Mouse (Mus musculus): ENCODE data around the gene Zfp106. TPM values are rescaled to one million over a fixed set of nuclear protein-coding genes. Genes with fewer than 3 reads are reported as not detected.

Gene Zfp106
- polyA plus RNA-seq, 1 experiment from 2014 or later = 75.0 TPM

- Histone ChIP-seq H3K27ac (ENCODE audit: low read depth, low read length) (no peak overlapping the region; the same call in 1 of the 2 replicates), H3K9me3 (ENCODE audit: control insufficient read depth, low read length) (no peaks in the 10 kb centered on the region), H3K4me2 (no peak overlapping the region), H3K36me3 (ENCODE audit: control insufficient read depth, insufficient read depth, low read length) (peaks cover 9% of the 10 kb centered on the region), H3K9ac (ENCODE audit: low read depth, low read length) (0 out of 2 replicates have a peak overlapping the region, but pooled peaks have one; percentile 8), H3K4me3 (ENCODE audit: low read depth, low read length) (no peak overlapping the region), H3K4me1 (replicated peaks; ENCODE audit: control insufficient read depth, insufficient read depth, low read length) (peaks cover 15% of the 10 kb centered on the region), H3K27me3 (replicated peaks; ENCODE audit: control insufficient read depth, insufficient read depth, low read length) (no peaks in the 10 kb centered on the region)
- no peak for DNase-seq (ENCODE audit: low spot score)
- 45% methylated on average over 17 of the region's 17 CpGs for WGBS
- no peak for ATAC-seq (replicated peaks; ENCODE audit: low FRiP score)
These were observed 62.3 kb downstream of the Zfp106 start for GRCm38 (mm10) chr2:120501136-120501918.

DNA sequence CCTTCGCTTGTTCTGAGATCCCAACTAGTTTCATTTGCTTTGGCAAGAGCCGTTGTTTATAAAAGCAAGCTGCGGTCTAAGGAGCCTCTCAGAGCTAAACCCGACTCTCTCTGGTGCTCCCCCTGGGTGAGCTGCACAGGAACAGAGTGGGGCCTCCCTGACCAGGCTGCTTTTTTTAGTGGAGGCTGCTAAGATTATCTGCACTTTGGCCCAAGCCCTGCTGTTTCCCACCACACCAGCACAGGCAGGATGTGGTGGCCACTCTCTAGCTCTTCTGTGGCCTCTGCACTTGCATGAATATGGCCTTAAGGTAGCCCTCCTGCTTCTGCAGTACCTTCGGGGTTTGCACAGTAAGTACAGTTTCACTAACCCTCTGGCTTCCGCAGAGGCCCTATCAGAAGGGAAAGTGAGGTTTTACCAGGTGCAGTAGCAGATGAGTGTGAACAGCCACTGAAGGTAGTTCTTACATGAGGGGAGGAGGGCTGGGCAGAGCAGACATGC, 63.6 kb downstream of the Zfp106 start:
- peak overlapping the region; percentile 21 for H3K4me2 ChIP-seq
- peak overlapping the region; percentile 62 for H3K27ac ChIP-seq (ENCODE audit: low read depth, low read length)
- H3K27me3 ChIP-seq (replicated peaks; ENCODE audit: control insufficient read depth, insufficient read depth, low read length) = no peaks in the 10 kb centered on the region
- no peak overlapping the region for H3K4me3 ChIP-seq (ENCODE audit: low read depth, low read length)
- ATAC-seq (replicated peaks; ENCODE audit: low FRiP score) = peak; percentile 68
- WGBS = 34% methylated on average over 6 of the region's 6 CpGs
- peaks cover 3% of the 10 kb centered on the region; the same call in 1 of the 2 replicates for H3K36me3 ChIP-seq (ENCODE audit: control insufficient read depth, insufficient read depth, low read length)
- DNase-seq (ENCODE audit: low spot score) = no peak
- H3K9me3 ChIP-seq (ENCODE audit: control insufficient read depth, low read length) = no peaks in the 10 kb centered on the region
- H3K4me1 ChIP-seq (replicated peaks; ENCODE audit: control insufficient read depth, insufficient read depth, low read length) = peaks cover 15% of the 10 kb centered on the region
- peak overlapping the region; percentile 38; the same call in 1 of the 2 replicates for H3K9ac ChIP-seq (ENCODE audit: low read depth, low read length)

DNA sequence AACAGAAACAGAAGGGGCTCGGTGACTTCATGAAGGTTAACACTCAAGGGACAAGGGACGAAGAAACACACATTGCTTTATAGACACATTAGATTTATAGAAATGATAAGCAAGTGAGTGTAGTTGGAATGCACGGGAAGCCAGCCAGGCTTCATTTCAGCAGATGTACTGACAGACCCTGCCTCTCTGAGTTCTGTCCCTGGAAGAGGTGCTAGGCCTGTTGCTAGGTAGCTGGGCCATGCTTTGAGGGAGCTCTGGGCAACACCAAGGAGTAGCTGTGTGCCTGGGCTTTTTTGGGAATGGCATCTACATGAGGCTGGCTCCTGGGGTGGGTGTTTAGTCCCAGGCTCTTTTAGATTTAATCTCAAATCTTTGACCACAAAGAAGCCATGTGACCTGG, 67.1 kb downstream of the Zfp106 start:
- Histone ChIP-seq H3K9me3 (ENCODE audit: control insufficient read depth, low read length) (no peaks in the 10 kb centered on the region), H3K27me3 (replicated peaks; ENCODE audit: control insufficient read depth, insufficient read depth, low read length) (no peaks in the 10 kb centered on the region), H3K4me3 (ENCODE audit: low read depth, low read length) (no peak overlapping the region), H3K36me3 (ENCODE audit: control insufficient read depth, insufficient read depth, low read length) (no peaks in the 10 kb centered on the region), H3K27ac (ENCODE audit: low read depth, low read length) (no peak overlapping the region), H3K9ac (ENCODE audit: low read depth, low read length) (no peak overlapping the region), H3K4me1 (replicated peaks; ENCODE audit: control insufficient read depth, insufficient read depth, low read length) (peaks cover 11% of the 10 kb centered on the region), H3K4me2 (no peak overlapping the region)
- ATAC-seq (replicated peaks; ENCODE audit: low FRiP score) = no peak
- DNase-seq (ENCODE audit: low spot score) = no peak
- WGBS = 80% methylated on average over 3 of the region's 3 CpGs

DNA sequence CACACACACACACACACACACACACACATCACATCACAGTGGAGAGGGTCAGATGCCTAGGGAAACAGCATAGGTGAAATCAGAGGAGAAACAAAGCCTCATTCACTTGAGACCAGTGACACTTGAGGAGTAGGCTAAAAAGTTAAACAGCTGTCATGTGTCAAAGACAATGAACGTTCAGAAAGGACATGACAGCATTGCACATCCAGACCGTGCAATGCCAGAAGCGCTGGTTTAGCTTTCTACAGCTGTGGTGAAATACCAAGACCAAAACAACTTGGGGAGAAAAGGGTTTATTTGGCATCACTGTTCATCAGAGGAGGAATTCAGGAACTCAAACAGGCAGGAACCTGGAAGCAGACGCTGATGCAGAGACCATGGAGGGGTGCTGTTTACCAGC, 70.4 kb downstream of the Zfp106 start:
- Histone ChIP-seq H3K27ac (ENCODE audit: low read depth, low read length) (no peak overlapping the region), H3K27me3 (replicated peaks; ENCODE audit: control insufficient read depth, insufficient read depth, low read length) (no peaks in the 10 kb centered on the region), H3K9ac (ENCODE audit: low read depth, low read length) (no peak overlapping the region), H3K9me3 (ENCODE audit: control insufficient read depth, low read length) (no peaks in the 10 kb centered on the region), H3K4me3 (ENCODE audit: low read depth, low read length) (no peak overlapping the region), H3K36me3 (ENCODE audit: control insufficient read depth, insufficient read depth, low read length) (no peaks in the 10 kb centered on the region), H3K4me1 (replicated peaks; ENCODE audit: control insufficient read depth, insufficient read depth, low read length) (no peaks in the 10 kb centered on the region), H3K4me2 (no peak overlapping the region)
- DNase-seq (ENCODE audit: low spot score) (no peak), ATAC-seq (replicated peaks; ENCODE audit: low FRiP score) (no peak)
- 65% methylated on average over 4 of the region's 4 CpGs for WGBS

DNA sequence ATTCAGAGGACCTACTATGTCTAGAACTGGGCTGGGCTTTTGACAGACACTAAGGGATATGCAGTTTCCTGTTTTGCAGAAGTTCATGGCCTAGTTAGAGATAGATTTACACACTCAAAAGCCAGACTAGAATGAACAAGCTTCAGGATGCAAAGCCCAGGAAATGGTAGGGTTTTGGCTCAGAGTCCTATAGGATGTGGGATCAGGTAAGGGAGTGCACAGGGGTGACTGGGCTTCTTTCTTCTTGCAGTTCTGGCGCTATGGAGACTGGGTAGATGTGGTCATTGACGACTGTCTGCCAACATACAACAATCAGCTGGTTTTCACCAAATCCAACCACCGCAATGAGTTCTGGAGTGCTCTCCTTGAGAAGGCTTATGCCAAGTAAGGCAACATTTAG, 79.4 kb downstream of the Zfp106 start:
- ATAC-seq (replicated peaks; ENCODE audit: low FRiP score) (no peak), DNase-seq (ENCODE audit: low spot score) (no peak)
- Histone ChIP-seq H3K4me1 (replicated peaks; ENCODE audit: control insufficient read depth, insufficient read depth, low read length) (no peaks in the 10 kb centered on the region), H3K27ac (ENCODE audit: low read depth, low read length) (no peak overlapping the region), H3K36me3 (ENCODE audit: control insufficient read depth, insufficient read depth, low read length) (no peaks in the 10 kb centered on the region), H3K9ac (ENCODE audit: low read depth, low read length) (no peak overlapping the region), H3K27me3 (replicated peaks; ENCODE audit: control insufficient read depth, insufficient read depth, low read length) (no peaks in the 10 kb centered on the region), H3K9me3 (ENCODE audit: control insufficient read depth, low read length) (no peaks in the 10 kb centered on the region), H3K4me3 (ENCODE audit: low read depth, low read length) (no peak overlapping the region), H3K4me2 (no peak overlapping the region)
- WGBS = 84% methylated on average over 3 of the region's 3 CpGs

DNA sequence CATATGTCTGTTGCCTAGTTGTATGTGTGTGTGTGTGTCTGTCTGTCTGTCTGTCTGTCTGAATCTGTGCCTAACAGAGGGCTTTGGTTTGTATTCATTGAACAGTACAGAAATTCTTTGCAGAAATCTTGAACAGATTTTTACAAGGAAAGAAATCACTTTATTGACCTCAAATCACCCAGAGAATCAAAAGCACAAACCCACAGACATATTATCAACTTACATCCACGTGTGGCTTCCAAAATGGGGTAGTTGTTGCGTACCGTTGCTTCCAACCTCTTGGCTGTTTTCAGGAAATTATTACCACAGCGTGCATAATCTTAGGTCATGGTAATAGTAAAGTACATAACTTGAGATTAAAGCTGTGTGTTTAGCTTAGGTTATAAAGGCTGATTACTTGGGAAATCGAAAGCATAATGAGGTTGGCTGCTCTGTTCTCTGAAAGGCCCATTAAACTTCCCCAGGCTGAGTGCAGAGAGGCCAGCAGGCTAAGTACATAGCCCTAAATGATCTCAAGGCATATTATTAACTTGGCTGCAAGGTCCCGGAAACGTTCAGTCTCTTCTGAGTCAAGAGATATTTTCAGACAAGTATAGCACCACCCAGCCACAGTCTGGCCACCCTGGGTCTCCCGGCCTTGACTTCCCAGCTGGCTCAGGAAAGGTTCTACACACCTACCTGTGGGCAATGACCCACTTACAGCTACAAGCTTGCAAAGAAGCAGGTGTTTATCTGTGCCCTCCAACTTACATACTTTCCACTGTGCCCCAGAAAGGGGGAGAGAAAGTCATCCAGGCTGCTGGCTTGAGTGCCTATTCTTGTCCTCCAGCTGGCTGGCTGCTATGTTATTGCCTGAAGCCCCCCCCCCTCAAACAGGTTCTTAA, 80.9 kb downstream of the Zfp106 start:
- no peak for DNase-seq (ENCODE audit: low spot score)
- 65% methylated on average over 8 of the region's 8 CpGs for WGBS
- no peak for ATAC-seq (replicated peaks; ENCODE audit: low FRiP score)
- Histone ChIP-seq H3K27ac (ENCODE audit: low read depth, low read length) (no peak overlapping the region), H3K4me3 (ENCODE audit: low read depth, low read length) (no peak overlapping the region), H3K4me2 (no peak overlapping the region), H3K4me1 (replicated peaks; ENCODE audit: control insufficient read depth, insufficient read depth, low read length) (no peaks in the 10 kb centered on the region), H3K27me3 (replicated peaks; ENCODE audit: control insufficient read depth, insufficient read depth, low read length) (no peaks in the 10 kb centered on the region), H3K9ac (ENCODE audit: low read depth, low read length) (no peak overlapping the region), H3K36me3 (ENCODE audit: control insufficient read depth, insufficient read depth, low read length) (no peaks in the 10 kb centered on the region), H3K9me3 (ENCODE audit: control insufficient read depth, low read length) (no peaks in the 10 kb centered on the region)

DNA sequence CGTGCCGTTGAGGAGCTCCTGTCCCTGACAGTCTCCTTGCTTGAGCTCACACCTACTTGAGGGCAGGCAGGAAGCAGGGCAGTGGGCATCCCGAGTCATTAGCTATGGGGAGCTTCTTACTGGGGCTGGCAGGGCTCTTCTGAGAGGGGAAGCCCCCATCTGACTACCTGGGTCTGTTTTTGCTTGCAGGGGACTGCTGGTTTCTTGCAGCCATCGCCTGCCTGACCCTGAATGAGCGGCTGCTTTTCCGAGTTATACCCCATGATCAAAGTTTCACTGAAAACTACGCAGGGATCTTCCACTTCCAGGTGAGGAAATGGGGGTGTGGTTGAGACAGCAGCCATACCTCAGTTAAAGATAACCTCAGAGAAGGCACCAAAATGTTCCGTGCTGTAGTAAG, 81.7 kb downstream of the Zfp106 start:
- WGBS = 61% methylated on average over 8 of the region's 8 CpGs
- Histone ChIP-seq H3K9me3 (ENCODE audit: control insufficient read depth, low read length) (no peaks in the 10 kb centered on the region), H3K36me3 (ENCODE audit: control insufficient read depth, insufficient read depth, low read length) (no peaks in the 10 kb centered on the region), H3K27ac (ENCODE audit: low read depth, low read length) (no peak overlapping the region), H3K27me3 (replicated peaks; ENCODE audit: control insufficient read depth, insufficient read depth, low read length) (no peaks in the 10 kb centered on the region), H3K4me2 (no peak overlapping the region), H3K9ac (ENCODE audit: low read depth, low read length) (no peak overlapping the region), H3K4me3 (ENCODE audit: low read depth, low read length) (no peak overlapping the region), H3K4me1 (replicated peaks; ENCODE audit: control insufficient read depth, insufficient read depth, low read length) (no peaks in the 10 kb centered on the region)
- DNase-seq (ENCODE audit: low spot score) (no peak), ATAC-seq (replicated peaks; ENCODE audit: low FRiP score) (no peak)

- Histone ChIP-seq H3K4me3 (ENCODE audit: low read depth, low read length) (no peak overlapping the region), H3K36me3 (ENCODE audit: control insufficient read depth, insufficient read depth, low read length) (no peaks in the 10 kb centered on the region), H3K9me3 (ENCODE audit: control insufficient read depth, low read length) (no peaks in the 10 kb centered on the region), H3K4me1 (replicated peaks; ENCODE audit: control insufficient read depth, insufficient read depth, low read length) (no peaks in the 10 kb centered on the region), H3K27me3 (replicated peaks; ENCODE audit: control insufficient read depth, insufficient read depth, low read length) (no peaks in the 10 kb centered on the region), H3K27ac (ENCODE audit: low read depth, low read length) (no peak overlapping the region), H3K4me2 (no peak overlapping the region), H3K9ac (ENCODE audit: low read depth, low read length) (no peak overlapping the region)
- no peak for ATAC-seq (replicated peaks; ENCODE audit: low FRiP score)
- DNase-seq (ENCODE audit: low spot score) = no peak
- WGBS = 38% methylated on average over 3 of the region's 3 CpGs
These were observed 85.0 kb downstream of the Zfp106 start for GRCm38 (mm10) chr2:120478600-120478999.

Measured in liver, embryonic 11.5 days (tissue).